Mouse (Mus musculus): ENCODE results near the gene Prokr2.
A peak's percentile ranks its signal among the peaks of the same experiment; 100 is the strongest.

The Prokr2 gene

DNA sequence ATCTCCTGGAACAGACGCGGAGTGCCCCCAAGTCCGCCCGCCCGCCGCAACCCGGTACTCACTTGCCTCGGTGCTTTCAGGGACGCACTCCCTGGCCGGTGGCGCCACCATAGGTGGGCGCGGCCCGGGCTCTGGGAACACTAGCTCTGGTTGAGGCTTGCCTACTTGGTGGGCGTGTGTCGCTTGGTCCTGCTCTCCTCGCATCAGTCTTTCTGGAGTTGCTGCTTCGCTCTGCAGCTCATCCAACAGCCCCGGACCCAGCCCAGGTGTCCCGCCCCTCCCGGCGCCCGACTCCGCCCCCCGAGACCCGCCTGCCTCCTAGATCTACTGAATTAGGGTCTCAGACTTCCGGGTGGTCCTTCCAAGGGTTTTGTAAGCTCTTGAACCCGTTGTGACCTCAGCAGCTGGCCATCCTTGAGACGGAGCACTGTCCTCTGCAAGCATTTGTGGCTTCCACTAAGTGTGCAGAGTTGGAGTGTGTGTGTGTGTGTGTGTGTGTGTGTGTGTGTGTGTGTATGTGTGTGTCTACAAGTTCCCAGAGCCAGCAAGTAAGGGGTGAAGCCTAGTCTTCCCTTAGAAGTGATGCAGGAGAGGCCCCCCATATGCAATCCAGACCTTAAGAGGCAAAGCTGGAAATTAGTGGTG is at the start of gene Prokr2:
Prokr2 (minus strand) TSS at position 254 of the 645 bp plus-strand sequence.
- DNase-seq (ENCODE audit: extremely low spot score): peak; percentile 66

DNA sequence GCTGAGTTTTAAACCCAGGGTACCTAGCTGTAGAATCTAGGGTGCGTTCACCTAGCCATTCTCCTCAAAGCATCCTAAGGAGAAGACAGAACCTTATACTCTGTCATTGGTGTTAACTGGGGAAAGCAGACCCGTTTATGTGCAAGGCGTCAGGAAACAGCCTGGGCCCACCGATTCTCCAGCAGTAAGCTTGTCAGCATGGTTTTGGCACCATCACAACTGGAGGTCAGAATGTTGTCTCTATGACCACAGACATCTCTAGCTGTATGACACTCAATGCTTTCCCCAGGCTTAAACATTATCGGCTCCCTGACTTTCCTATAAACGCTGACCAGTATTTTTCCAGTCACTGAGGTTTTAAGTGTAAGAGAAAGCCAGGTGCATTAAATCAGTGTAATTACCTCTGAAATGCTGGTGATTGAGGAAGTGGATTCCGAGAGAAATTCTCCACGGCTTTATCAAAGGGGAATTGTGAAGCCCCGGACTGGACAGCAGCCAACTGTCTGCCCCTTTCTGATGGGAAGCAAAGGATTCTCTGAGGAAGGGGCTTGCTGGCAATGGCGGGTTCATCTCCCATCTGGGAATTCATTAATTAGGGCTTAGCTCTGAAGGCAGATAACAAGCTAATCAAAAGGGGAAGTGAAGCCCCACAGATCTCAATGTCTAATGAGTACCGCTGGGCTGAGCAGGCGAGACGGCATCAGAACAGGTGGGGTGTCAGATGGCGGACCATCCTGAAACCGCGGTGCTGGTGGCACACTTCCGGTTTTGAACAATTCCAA is 42.1 kb upstream of the Prokr2 start:
- DNase-seq (ENCODE audit: extremely low spot score): no peak

DNA sequence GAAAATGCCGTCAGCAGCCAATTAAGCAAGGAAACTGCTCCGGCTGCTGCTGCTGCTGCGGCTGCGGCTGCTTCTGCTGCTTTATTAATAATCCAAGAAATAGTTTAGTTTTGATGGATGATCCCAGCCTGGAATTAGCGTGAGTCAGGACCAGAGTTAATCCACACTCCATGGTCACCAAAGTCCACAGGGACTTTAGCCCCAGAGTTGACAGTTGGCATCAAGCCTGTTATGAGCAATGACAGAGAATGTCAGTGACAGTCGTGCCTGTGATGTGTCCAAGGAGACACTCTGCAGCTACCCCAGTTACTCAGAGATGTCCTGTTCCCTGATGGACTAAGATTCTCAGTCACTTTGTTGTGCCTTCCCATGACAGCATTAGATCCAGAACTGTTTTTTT is 40.3 kb upstream of the Prokr2 start:
- DNase-seq (ENCODE audit: extremely low spot score): no peak

DNA sequence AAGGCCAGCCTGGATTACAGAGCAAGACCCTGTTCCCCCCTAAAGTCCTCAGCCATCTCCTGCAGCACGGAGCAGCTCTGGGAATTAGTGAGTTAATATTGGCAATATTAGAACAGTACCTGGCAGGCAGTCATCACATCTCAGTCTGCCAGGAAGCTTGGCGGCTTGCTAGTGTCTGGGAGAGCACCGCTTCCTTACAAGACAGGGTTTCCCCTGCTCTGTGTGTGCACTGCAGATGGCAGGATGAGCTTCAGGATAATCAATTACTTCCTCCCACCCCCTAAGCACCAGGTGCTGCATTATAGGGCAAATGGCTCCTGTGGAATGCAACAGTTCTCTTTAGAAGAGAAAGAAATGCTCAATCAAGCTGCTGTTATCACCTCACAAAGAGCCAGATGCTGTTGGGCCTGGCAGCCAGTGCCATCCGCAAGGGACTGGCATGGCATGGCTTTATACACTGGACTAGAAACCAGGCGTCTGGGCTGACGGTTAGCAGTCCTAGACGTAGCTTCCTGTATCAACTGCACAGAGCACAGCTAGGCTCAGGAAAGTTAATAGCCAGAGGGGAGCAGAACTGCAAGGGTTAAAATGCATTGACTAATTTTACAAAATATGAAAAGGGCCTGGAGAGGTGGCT is 38.3 kb upstream of the Prokr2 start:
- no peak for DNase-seq (ENCODE audit: extremely low spot score)

DNA sequence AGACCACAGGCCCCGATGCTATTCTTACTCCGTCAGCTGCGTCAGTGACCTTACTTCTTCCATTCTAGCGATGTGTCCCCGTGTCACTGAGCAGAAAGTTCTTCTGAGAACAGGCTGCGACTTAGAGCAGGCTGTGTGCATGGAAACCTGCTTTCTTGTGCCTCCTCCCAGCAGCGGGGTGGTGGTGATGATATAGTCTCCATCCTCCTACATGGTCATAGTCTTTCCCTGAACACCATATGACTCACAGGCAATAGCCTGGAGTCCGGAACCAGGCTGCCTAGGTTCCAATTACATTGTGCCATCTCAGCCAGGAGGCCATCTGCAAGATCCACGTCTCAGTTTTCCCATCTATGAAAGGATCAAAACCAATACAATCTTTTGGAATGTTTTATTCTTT is 37.6 kb upstream of the Prokr2 start:
- no peak for DNase-seq (ENCODE audit: extremely low spot score)

DNA sequence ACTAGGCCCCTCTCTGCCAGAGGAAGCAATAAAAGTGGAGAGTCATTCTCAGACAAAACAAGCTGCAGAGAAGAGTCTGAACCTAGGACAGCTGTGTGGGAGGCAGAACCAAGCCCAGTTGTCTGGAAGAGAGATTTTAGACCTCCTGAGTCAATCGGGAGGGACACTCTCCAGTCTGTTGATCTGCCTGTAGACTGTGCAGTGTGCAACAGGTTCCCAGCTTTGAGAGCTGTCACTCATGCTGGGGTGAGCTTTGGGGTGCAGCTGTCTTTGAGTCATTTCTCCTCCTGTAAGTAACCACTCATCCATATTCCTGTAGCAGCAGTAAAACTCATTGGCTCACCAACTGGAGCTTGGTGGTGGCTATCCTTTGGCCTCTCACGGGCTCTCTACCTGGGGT is 33.2 kb upstream of the Prokr2 start:
- no peak for DNase-seq (ENCODE audit: extremely low spot score)

DNA sequence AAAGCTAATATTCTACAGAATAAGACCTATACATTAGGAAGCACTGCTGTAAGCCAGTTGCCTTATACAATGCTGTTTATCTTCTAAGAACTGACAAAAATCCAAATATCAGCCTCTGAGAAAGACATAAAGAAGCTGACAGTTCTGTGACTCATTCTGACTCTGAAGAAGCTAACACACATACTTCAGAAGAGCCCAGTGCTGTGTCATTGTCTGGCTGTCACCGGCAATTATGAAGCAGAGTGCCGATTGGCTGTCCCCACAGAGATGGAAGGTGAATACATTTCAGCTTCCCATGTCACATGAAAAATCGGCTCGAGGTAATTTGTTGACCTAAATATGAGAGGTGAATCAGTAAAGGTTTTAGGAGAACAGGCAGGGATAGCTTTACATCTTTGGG is 24.9 kb upstream of the Prokr2 start:
- no peak for DNase-seq (ENCODE audit: extremely low spot score)

DNA sequence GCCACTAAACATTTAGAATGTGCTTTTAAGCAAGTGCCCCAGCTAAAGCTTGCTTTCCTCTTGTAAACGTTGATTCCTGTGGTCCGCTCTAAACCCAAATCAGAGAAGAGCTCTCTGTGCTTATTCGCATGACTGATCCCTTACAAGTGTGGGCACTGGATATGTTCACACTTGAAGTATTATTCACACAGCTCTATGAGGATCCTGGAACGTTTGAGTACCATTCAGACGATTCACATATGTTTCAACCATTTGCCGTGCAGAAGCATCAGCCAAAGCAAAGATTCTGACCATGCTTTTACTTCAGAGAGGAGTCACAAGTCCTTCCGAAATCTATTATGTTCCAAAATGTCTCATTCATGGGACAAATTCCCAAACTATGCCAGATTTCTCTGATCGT is 12.9 kb upstream of the Prokr2 start:
- no peak for DNase-seq (ENCODE audit: extremely low spot score)

DNA sequence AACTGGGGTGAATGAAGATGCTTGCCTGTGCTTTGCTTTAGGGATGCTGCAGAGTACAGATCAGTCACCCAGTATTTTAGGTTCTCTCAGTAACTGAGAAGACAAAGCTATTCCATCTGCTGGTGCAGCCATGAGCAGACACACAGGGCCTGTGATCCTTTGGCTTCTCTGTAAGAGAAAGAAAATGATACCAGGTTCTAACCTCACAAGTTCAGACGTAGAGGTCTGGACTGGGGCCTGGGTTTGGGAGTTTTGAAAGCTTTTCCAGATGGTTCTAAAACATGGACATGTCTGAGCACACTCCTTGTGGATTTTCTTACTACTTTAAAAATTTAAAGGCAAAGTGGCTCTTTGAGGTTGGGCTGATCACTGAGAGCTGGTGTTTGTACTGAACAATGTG is 10.5 kb upstream of the Prokr2 start:
- DNase-seq (ENCODE audit: extremely low spot score): no peak

DNA sequence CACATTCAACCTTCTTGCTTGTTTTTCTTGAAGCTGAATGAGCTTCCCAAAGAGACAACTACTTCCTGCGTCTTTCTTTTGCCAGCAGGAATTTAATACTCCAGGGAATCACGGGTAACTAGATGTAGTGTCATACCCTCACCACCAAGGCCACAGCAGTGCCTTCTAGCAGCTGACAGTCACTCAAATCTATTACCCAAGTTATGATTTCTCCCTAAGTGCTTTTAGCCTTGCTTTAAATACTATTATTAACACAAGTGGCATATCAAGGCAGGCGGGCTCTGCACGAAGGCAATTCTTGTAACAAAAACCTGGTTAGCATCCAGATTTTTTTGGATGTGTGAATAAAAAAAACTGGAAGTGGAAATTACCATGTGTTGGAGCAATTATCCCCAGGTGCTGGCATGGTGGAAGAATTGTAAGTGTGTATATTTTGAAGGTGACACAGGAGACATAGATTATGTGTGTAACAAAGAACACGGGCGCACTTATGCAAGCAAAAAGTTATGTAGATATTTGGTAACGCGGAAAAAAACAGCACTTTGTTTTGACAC is 5.4 kb upstream of the Prokr2 start:
- DNase-seq (ENCODE audit: extremely low spot score): no peak

DNA sequence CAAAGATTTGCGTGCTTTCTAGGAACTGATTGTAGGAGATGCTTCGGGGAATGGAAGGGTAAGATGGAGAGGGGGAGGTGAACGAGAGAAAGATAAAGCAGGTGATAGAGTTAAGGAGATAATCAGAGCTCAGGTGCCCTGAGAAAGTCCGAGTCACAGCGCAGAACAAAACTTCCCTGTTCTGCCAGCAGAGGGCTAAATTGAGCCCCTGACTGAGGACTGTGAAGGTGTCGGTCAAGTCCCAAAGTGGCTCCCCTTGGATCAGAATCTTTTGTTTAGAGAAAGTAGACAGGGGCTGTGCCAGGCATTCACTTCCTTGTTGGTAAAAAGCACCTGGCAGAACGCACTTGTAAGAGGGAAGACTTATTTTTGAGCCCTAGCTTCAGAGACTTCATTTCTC is 4.3 kb upstream of the Prokr2 start:
- DNase-seq (ENCODE audit: extremely low spot score): peak; percentile 40

DNA sequence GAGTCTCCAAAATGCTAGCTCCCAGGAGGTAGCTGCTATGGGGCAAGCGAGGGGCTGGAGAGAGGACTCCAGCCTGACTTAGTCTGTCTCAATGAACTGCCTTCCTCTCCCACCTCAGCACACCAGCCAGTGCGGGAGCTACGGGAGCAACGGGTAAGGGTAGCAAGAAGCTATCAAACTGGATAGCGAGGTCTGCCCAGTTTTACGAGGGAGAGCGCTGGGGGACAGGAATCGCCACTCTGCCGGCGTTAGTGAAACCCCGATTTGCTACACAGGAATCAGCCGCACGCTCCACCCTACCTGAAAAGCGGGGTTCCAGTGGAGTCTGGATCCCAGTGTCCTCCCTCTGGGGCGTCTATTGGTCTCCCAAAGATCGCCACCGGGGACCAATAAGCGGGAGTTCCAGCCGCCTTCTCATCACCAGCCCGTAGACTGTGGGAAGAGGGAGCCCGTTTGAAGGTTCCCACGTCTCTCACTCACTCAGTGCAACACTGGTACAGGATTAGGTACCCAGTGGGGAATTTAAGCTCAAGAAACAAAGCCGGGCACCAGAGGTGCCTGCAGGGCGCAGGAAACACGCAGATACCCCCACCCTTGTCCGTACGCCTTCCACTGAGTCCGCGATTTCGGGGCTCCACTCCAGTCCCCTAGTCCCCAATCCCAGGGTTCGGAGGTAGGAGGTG is 595 bp downstream of the Prokr2 start:
- DNase-seq (ENCODE audit: extremely low spot score): peak; percentile 33

DNA sequence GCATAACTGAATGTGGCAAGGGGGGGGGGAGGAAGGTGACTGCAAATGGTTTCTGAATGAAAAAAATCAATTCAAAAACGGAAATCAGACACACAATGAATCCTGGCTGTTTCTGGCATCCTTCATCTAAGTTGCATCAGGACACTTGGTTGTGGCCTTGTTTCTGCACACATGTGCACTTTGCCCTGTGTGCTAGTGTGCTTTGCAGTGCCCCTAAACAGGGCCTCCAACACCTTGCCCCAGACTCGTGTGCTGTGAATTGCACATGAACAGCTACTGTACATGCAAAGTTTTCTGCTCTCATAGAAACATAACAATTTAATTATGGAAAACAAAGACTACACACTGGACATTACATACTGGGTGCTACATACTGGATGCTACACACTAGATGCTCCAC is 2.9 kb downstream of the Prokr2 start:
- no peak for DNase-seq (ENCODE audit: extremely low spot score)

DNA sequence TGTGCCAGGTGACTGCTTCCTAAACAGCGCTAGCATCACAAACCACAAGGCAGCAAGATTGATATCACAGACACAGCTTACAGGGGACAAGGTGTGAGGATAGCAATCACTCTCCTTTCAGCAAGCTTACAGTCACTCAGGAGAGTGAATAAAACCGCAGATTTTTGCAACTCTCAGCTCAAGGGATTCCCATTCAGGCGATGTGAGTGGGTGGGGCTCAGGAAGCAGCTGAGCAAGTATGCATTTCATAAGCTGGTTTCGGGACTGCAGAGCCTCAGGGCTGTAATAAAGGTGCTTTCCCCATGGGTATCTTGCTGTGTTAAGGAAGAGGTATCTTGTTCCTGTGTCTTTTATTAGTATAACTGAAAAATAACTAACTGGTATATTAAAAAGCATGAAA is 5.6 kb downstream of the Prokr2 start:
- no peak for DNase-seq (ENCODE audit: extremely low spot score)

DNA sequence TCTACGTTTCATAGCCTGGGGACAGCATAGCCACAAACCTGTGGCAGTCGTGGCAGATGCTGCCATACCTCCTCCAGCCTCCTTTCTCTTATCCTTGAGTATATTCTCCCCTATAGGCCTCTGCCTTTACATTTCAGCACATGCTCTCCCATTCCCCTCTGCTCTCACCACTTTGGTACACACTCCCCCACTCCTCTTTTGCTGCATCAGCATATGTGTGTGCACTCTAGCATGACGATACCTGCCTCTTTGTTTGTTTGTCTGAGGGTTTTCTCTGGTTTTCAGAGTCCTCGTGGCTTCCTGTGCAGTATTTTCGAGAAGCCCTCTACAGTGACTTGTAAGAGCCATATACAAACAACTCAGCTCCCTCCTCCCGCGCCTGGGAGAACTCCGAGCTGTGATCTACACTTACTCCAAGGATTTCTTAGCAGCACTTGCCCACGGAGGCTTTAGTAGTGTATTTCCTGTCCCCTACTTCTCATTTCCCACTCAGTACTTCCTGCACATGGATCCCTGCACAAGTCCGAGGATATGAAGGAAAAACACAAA is 6.6 kb downstream of the Prokr2 start:
- no peak for DNase-seq (ENCODE audit: extremely low spot score)

DNA sequence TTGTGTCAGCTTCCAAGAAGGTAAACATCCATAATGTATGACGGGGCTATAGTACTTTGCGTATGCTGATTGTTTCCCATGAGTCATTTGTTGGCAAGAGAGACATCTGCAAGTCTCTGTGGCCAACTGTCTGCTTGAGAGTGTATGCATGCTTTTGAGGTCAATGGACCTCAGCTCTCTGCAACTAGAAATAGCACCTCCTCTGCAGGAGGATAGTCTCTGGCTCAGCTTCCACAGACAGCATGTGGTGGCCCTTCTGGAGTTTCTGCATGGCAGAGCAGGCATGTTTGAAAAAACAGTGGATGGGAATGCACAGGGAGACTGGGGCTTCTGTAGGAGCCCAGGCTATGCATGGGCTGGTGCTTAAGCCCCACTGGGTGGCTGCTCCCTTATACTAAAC is 7.8 kb downstream of the Prokr2 start:
- DNase-seq (ENCODE audit: extremely low spot score): no peak

DNA sequence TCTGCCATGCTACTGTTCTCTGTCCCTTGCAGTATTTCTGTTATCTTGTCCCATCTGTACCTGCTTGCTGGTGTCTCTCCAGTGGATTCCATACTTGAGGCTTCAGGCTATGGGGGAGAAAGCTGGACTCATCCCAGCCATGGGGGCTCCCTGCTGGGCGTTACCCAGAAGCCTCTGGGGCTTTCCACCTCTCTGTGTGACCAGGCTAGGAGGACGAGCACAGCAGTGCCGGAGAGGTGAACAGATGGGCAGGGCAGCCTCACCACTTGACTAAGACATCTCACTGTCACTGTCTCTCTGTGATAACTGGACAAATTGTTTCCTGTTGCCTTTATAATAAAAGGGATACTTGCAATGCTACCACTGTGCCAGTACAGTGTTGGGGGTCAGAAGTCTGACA is 9.5 kb downstream of the Prokr2 start:
- DNase-seq (ENCODE audit: extremely low spot score): no peak

DNA sequence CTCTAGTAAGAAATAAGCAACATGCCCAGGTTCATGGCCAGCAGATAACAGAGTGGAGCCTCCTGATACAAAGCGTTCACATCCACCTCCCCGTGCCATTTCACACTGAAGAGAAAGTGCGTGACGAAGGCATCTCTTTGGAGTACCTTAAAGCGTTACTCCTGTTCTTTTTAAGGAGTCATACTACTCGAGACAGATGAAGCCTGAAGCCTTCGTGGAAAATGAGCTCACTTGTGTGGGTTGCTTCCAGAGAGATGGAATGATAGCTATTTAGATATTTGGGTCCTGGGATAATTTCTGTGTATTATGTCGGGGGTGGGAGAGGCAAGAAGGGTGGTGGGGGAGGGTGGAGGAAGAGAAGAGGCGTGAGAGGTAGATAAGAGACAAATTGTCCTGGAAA is 10.1 kb downstream of the Prokr2 start:
- no peak for DNase-seq (ENCODE audit: extremely low spot score)

DNA sequence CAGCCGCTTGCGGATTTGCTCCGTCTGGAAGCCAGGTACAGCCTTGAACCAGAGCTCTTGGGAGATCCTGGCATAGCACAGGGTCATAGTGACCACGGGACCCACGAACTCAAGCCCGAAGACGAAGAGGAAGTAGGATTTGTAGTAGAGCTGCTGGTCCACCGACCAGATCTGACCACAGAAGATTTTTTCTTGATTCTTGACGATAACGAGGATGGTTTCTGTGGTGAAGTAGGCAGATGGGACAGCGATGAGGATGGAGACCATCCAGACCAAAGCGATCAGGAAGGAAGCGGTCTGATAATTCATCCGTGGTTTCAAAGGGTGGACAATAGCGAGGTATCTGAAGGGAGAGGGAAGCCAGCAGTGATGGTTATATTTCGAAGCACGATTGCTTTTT is 11.5 kb downstream of the Prokr2 start:
- no peak for DNase-seq (ENCODE audit: extremely low spot score)

DNA sequence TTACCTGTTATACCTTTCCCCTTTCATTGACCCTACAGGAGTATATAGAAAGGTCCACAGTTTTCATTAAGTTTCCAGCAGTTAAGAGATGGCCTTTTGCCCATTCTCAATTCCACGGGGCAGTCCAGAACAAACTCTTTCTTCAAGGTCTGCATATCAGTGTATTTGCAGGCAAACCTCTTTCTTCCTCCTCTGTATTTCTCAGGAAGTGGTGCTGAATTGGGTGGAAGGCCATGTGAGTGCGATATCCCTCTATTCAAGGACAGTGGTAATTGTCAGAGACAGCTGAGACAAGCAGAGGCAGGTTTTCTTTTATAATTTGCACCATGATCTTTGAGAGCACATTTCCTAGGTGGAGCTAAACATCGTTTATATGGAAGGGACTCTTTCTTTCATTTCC is 16.8 kb downstream of the Prokr2 start:
- no peak for DNase-seq (ENCODE audit: extremely low spot score)

DNA sequence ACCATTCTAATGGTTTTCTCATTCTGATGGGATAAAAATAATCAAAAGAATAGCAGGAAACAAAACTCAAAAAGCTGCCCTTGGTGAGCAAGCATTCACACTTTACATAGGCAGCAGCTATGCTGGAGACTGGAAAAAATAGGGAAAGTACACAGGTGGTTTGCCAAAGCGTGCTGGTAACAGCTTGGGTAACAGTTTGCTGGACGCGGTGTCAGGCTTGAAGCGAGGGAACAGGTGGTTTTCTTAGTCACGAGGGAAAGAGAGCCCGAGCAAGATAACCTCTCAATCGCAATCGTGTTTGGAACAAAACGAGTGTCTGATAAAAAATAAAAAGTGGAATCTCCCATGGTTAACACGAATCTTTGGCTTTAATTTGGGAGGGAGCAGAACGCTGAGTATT is 41.4 kb downstream of the Prokr2 start:
- DNase-seq (ENCODE audit: extremely low spot score): no peak

DNA sequence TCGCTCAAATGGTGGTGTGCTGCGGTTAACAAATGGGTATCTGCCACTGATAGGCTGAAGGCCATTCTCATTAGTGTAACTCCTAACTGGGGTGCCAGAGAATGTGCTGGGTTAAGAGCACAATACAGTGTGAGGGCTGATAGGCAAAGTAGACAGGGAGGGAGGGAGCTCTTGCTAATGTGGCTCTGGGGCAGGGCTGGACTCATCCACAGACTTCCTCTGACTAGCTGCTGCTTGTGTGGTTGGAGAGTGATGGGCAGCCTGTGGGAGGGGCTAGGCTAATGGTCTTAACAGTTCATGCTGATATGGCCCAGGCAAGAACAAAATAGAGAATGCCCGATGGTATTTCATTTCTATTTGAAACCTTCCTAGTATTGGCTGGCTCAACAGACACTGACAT is 44.0 kb downstream of the Prokr2 start:
- DNase-seq (ENCODE audit: extremely low spot score): no peak

Measured in embryo, embryonic 9.5 days (tissue).